Mouse (Mus musculus): ENCODE measurements around the gene Pou3f1.
"Not testable (repeated sequence)": the region's sequence is repeated elsewhere in the genome, so short reads cannot be mapped to it uniquely, and the experiment has no call there.

Pou3f1 gene

GRCm38 (mm10) chr4:124694572-124694971, 38.0 kb downstream of the Pou3f1 start:
- DNase-seq, result no peak

GRCm38 (mm10) chr4:124695786-124696516, 39.3 kb downstream of the Pou3f1 start:
- no peak for DNase-seq

DNA sequence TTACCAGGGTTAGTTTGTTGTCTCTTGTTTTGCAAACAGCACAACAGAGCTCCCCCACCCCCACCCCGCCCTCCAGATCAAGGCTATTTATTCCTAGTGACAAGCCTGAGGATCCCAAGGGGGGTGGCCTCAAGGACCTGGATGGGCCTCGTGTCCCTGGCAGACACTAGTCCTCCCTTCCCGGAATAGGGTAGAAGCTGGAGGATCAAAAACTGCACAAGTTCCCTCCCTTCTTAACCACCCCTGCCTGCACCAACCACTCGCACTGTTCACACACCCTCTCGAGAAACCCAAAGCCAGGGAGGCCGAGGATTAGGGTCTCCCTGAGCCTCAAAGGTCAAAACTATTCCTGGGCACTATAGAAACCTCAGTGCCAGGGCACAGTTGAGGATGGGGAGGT, 43.2 kb downstream of the Pou3f1 start:
- DNase-seq, result no peak

GRCm38 (mm10) chr4:124700248-124700971, 43.8 kb downstream of the Pou3f1 start, which contains the start of gene Fhl3:
Gene Fhl3, plus strand, starts transcription at chr4:124700701.
- peak; percentile 54 to 68 for DNase-seq

DNA sequence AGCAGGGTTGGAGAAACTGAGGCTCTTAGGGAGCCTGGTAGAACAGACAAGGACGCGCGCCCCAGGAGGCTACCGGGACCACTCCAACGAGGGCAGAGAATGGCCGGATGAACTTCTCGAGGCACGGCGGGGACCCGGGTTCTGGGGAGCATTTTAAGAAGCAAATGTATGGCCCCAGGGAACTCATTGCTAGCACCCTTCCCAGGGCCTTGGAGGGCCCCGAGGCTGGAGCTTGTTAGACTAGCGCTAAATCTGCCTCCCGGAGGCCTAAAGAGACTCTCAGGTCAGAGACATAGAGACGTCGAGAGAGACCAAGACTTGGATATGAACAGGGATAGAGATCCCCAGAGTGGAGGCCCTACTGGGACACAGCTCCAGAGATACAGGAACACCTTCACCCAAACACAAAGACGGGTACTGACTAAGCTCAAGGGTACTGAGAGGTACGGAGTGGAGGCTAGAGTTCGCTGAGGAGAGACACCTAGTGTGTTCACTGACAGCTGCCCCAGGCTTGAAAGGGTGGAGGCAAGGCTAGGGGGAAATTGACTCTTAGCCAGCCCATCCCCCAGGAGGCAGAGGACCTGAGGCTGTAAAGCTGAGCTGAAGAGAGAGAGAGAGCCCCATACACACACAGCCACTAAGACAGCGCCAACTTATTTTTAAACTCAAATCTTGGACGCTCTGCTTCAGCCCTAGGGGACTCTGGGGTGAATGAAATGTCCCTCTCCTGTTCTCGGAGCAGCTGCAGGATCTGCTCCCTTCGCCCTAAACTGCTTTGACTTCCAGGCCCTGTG, 44.6 kb downstream of the Pou3f1 start:
- DNase-seq, result no peak

GRCm38 (mm10) chr4:124701916-124702315, 45.3 kb downstream of the Pou3f1 start:
- no peak for DNase-seq

DNA sequence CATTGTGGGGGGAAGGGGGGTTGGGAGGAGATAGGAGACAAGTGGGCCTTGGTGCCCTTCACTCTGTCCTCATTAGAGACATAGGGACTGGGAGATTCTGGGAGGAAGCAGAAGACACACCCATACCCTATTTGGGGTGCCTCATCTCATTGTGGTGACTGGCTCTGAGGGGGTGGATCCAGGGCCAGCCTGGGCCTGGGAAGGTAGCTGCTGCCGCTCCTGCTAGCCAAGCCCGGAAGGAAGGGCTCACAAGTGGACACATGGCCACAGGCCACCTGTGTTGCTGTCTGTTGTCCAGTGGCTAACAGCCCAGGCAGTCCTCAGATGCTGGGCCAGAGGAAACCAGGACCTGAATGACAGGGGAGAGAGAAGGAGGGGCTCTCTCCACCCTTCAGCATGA, 46.8 kb downstream of the Pou3f1 start:
- DNase-seq, result peak; percentile 23 to 41

DNA sequence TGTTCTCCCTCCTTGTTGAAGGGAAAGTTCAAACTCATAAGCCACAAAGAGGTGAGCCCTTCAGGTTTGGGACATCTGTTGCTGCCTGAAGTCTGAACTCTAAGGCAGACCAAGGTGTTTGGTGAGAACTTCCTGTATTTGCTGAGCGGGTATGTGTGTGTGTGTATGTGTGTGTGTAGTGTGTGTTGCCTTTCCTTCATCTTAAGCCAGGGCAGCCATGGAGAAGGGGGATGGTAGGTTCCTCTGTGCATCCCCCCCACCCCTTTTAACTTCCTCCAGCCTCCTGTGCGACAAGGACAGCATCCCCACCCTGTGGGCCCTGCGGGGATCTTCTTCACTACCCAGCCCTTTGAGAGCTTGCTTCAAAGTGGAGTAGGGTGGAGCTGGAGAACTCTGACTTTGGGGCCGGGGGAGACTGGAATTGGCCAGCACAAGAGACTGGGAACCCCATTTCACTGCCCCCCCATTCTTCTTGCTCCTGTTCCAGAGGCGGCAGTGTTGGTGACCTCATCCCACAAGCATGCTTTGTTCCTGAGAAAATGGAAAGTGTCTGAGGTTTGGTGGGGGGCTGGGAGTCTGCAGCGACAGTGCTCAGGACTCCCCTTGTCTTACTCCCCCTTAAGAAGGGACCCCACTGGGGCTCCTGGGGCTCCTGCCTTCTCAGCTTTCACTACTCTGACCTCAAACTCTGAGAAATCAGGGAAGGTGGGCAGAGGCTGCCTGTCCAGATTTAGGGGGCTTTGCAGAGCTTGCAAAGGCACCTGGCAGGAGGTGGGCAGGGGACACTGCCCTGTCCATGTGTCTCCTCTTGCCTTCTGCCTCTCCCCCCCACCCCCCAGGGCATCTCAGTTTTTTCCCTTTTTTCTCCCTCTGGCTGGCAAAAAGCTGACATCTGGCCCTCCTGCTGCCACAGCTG, 47.5 kb downstream of the Pou3f1 start:
- DNase-seq, result peak in 1 of 2 experiments; percentile 59

DNA sequence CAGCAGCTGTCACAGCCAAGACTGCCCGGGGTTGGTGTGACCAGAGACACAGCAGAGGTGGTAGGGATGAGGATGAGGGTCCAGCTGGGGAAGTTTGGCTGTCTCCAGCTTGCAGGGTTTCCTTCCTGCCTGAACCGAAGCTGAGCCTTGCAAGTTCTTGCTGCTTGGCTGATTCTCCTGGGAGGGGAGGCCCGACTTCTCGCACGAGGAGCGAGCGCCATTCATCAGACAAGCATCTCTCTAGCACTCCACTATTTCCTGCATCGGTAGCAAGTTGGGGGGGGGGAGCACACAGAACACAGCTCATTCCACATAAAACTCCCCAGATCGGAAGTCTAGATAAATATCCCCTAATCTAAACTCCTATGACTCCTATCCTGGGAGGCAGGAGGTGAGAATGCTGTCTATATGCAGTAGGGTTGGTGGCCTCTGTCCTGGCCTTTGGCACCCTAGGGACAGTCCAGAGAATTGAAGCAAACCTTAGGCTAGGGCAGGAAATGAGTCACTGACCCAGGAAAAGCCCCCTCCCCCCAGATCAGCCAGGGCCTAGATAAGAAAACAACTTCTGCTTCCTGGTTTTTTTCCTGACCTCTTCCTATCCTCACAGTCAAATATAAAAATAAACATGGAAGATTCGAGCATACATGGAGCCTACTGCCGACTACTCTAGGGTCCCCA, 48.3 kb downstream of the Pou3f1 start:
- peak; percentile 22 to 40 for DNase-seq

DNA sequence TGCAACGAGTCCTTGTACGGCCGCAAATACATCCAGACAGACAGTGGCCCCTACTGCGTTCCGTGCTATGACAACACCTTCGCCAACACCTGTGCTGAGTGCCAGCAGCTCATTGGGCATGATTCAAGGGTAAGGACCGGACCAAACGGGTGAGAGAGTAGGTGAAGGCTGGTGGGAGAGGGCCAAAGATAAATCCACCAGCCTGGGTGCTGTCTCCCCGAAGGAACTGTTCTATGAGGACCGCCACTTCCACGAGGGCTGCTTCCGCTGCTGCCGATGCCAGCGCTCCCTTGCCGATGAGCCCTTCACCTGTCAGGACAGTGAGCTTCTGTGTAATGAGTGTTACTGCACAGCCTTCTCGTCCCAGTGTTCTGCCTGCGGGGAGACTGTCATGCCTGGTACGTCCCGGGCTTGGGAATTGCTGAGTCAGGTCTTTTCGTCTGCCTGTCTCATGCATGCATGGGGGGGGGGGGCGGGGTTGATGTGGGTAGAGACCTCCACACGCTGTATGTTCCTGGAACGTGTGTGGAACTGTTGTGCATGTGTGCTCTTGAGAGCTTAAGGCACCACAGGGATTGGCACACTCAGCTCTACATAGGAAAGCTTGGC, 49.2 kb downstream of the Pou3f1 start:
- no peak for DNase-seq

DNA sequence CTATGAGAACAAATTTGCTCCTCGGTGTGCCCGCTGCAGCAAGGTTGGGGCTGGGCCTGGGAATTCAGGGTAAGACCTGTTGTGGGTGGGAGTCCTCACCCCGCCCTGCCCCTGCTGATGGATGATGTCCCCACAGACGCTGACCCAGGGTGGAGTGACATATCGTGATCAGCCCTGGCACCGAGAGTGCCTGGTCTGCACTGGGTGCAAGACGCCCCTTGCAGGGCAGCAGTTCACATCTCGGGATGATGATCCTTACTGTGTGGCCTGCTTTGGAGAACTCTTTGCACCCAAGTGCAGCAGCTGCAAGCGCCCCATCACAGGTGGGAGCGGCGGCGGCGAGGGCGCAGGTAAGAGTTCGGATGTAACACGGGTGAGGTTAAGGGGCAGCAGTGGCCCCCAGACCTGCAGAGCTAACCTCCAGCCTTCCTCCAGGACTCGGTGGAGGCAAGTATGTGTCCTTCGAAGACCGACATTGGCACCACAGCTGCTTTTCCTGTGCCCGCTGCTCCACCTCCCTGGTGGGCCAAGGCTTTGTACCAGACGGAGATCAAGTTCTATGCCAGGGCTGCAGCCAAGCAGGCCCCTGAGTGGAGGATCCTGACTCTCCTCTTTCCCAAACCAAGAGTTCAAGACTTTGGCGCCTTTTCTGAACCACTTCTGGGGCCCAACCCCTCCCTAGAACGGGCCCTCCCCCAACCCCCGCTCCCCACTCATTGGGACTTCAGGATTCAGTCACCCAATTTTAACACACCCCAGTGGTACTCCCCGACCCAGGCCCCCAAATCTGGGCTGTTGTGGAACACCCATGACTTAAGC, 51.0 kb downstream of the Pou3f1 start:
- DNase-seq, result peak in 1 of 2 experiments; percentile 36

DNA sequence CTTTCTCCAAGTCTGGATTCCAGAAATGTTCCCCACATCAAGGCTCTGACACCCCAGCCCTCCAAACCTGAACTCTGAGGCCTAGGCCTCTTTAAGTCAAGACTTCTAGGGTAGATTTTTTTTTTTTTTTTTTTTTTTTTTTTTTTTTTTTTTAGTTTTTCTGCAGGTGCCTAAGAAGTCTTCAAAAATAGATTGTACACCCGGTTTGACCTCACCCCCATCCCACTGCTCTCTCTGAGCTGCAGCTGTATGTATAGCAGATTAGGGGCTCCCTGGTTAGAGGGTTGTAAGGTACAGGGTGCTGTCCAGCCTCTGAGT, 51.6 kb downstream of the Pou3f1 start:
- DNase-seq, result not testable (repeated sequence)

DNA sequence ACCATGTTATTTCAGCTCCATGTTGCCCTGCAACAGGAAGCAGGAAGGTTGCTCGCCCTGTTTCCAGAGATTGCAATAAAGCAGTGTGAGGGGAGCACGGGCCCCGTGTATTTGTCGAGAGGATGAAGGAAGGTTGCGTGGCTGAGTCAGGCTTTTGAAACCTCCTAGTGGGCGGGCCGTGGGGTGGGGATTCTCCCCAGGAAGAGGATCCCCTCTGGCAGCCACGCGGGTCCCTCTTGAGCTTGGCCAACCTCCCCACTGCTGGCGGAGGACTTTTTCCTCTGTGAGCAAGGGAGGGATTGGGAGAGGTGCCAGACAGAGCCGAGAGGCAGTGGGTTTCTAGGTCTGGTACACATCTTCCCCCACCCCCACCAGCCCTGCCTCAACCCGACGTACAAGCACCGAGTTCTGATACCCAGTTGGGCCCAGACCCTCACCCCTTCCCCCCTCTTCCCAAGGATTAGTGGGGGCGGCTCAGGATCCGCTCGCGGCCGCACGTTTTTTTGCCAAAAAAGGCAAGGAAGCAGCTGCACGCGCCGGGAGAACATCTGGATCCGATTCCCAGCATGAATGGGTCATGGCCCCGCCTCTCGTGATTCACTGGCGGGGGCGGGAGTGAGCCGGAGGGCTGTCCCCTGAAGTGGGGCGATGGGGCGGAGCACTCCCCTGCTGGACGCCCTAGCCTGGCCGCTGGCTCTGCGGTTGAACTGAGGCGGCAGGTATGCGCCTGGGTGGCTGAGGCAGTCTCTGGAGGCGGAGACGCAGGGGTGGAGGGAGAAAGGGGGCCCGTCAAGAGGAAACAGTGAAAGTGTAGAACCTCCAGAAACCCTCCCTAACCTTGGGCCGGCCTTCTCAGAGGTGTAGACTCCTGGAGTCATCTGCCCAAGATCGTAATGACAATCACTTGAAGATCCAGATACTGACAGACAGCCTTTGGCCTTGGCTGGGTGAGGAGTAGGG, 52.2 kb downstream of the Pou3f1 start:
- DNase-seq, result peak; percentile 72 to 75

GRCm38 (mm10) chr4:124709961-124710446, 53.4 kb downstream of the Pou3f1 start:
- peak in 1 of 2 experiments; percentile 25 for DNase-seq
